Mouse (Mus musculus): ENCODE results near the gene Gm11020. TPM values are rescaled to one million over a fixed set of nuclear protein-coding genes. Genes with fewer than 3 reads are reported as not detected.
"Not testable (repeated sequence)": the region's sequence is repeated elsewhere in the genome, so short reads cannot be mapped to it uniquely, and the experiment has no call there.

Gm11020 gene
- total RNA-seq (2017): not detected in 3 replicates

DNA sequence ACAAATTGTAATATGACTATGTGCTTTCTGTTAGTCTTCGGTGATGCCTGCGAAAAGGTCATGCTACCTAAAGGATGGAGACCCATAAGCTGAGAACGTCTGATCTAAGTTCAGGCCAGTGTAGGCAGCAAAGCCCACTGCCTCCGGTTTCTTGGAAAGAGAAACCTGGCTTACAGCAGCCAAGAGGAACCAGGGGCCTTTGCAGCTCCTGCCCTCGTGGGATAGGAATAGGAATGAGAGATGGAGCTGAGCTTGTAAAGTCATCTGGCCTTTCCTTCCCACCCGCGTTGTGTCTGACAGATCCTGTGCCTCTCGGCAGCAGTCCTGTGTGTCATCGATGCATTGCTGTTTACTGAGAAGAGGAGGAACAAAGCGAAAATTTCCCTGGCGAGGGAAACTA lies at the start of gene Gm11020:
Gene Gm11020 (plus strand): TSS at position 301 of the 400 bp plus-strand sequence.
- ATAC-seq (replicated peaks; ENCODE audit: insufficient number of reproducible peaks, low FRiP score, low TSS enrichment, poor library complexity, severe bottlenecking): not testable (repeated sequence)

DNA sequence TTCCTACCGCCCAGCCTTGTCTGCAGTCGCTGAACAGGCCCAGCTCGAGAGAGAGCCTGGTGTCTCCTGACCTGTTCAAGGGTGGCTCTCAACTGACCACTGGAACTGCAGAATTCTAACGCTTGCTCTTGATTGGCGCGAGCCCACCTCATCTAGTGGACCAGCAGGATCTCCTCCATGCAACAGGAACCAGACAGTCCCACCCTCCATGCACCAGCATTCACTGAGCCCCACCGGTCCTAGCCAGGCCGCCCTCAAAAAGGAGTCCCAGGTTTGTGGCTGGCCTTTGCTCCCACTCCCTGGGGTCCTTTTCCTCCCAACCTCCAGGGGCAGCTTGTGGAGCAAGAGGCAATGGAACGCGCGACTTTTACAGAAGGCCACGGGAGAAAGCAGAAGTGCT lies 28.3 kb upstream of the Gm11020 start, which contains the start of gene Cmtm2a:
Gene Cmtm2a (minus strand): TSS at position 101 of the 400 bp plus-strand sequence.
- not testable (repeated sequence) for ATAC-seq (replicated peaks; ENCODE audit: insufficient number of reproducible peaks, low FRiP score, low TSS enrichment, poor library complexity, severe bottlenecking)

DNA sequence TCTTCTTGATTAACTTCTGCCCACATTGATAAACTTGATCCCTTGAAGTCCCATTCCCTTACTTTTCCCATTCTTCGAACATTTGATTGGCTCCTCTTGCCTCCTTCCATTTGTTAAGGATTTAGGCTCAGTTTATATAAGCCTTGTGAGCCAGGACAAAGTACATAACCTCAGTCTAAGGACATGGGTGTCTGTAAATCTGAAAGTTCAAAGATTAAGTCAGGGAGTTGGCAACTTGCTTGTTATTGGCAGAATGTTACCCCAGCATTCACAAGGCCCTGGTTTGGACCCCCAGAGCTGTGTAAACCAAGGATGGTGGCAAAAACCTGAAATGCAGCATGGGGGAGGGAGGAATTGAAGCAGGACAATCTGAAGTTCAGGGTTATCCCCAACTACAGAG lies 27.0 kb upstream of the Gm11020 start:
- ATAC-seq (replicated peaks; ENCODE audit: insufficient number of reproducible peaks, low FRiP score, low TSS enrichment, poor library complexity, severe bottlenecking): no peak

DNA sequence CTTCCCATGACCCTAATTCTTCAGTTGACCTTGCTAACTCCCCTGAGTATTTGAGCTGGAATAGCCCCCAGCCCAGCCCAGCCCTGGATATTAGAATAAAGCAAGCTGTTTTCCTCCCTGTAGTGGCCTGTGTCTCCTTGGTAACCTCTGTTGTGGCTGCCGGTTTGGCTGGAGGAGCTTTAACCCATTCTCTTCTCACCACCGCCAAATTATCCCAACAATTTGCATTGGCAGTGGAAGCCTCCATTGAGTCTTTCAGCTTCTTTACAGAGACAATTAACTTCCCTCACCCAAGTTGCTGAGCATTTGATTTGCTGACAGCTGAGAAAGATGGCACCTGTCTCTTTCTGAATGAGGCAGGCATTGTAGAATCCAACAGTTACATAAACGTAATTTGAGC lies 19.8 kb upstream of the Gm11020 start:
- ATAC-seq (replicated peaks; ENCODE audit: insufficient number of reproducible peaks, low FRiP score, low TSS enrichment, poor library complexity, severe bottlenecking): not testable (repeated sequence)

DNA sequence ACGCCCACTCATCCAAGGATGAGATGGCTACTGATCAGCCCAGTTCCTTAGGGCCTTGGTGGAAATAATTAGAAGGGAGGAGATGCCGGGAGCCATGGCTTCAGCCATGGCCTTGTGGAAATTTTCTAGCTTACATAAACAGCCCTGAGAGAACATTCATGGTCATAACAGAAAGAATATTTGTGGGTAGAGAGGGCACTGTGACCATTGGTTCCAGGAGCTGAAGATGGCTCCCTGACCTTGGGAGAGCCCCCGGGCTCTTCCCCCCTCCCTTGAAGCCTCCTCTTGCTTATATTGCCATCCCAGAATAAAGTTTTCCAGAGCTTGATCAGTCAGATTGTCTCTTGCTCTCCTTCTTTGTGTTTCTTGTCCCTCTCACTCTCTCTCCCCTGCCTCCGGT lies 18.8 kb upstream of the Gm11020 start:
- ATAC-seq (replicated peaks; ENCODE audit: insufficient number of reproducible peaks, low FRiP score, low TSS enrichment, poor library complexity, severe bottlenecking): not testable (repeated sequence)

DNA sequence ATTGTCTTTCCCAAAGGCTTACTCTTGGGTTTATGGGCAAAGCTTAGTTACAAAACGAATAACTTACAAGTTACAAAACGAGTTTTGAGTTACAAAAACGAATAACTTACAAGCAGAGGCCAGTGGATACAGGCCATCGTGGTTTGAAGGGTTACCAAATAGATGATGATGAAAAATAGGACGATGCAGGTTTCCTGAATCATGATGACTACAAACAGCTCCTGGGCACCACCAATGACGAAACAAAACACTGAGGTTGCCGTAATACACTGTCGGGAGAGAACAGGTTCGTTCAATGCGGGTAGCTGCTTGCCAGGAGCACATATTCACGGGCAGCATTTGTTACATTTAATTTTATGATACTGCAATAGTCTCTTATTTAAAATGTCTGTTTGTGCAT lies 16.4 kb upstream of the Gm11020 start:
- no peak for ATAC-seq (replicated peaks; ENCODE audit: insufficient number of reproducible peaks, low FRiP score, low TSS enrichment, poor library complexity, severe bottlenecking)

DNA sequence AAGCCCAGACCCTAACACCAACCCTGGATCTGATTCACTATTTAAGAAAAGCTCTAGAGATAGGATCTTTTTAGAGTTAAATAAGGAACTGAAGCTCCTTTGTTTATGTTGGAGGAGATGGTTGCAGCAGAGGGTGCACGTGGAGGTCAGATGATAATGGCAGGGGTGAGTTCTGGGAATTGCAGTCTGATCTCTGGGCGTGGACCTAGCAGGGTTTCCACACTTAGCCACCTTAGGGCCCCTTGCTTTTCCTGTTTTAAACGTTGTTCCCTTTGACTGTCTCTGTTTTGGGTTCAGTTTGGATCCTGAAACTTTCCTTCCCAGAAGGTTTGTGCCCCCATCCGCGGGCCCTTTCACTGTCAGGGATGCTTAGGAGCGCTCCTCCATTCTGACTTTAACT lies 13.0 kb upstream of the Gm11020 start:
- ATAC-seq (replicated peaks; ENCODE audit: insufficient number of reproducible peaks, low FRiP score, low TSS enrichment, poor library complexity, severe bottlenecking): not testable (repeated sequence)

DNA sequence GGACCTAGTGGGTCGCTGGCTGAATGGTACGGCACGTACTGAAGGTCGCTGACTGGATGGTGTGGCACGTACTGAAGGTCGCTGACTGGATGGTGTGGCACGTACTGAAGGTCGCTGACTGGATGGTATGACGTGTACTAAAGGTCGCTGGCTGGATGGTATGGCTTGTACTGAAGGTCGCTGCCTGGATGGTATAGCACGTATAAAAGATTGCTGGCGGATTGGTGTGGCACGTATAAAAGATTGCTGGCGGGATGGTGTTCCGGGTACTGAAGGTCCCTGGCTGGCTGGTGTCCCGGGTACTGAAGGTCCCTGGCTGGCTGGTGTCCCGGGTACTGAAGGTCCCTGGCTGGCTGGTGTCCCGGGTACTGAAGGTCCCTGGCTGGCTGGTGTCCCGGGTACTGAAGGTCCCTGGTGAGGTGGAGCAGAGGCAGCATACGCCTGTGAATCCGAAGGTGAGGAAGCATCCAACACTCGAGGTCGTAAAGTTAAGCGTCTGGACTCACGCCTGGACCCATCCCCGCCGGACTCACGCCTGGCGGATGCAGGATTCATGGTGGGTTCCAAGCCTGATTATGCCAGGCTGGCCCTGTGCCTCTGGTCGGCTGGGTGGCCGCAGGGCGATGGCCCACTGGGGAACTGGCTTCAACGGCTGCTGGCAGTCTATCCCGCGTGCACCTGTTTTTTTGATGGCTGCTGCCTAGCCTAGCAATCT lies 11.8 kb upstream of the Gm11020 start, which contains the start of the genes Gm45711 and Cmtm1:
Gene Gm45711 (minus strand): TSS at position 641 of the 715 bp plus-strand sequence.
Gene Cmtm1 (minus strand): TSS at position 705 of the 715 bp plus-strand sequence.
- ATAC-seq (replicated peaks; ENCODE audit: insufficient number of reproducible peaks, low FRiP score, low TSS enrichment, poor library complexity, severe bottlenecking): not testable (repeated sequence)

DNA sequence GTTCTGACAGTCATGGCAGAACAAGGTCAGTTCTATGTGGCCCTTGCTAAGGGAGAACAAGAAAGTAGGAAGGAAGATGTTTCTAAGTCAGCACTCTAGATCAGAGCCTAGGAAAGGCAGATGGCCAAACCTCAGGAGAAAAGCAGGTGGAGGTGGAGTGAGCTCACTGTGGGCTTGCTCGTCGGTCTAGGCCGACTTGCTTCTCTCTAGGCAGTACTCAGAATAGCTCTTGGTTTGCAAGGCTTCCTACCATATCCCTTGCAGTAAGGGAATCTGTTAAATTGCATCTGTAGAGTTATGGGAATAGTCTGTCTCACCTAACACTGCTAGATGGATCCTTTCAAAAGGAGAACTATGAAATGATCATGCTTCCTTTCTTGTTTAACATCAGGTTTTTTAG lies 9.3 kb upstream of the Gm11020 start:
- not testable (repeated sequence) for ATAC-seq (replicated peaks; ENCODE audit: insufficient number of reproducible peaks, low FRiP score, low TSS enrichment, poor library complexity, severe bottlenecking)

DNA sequence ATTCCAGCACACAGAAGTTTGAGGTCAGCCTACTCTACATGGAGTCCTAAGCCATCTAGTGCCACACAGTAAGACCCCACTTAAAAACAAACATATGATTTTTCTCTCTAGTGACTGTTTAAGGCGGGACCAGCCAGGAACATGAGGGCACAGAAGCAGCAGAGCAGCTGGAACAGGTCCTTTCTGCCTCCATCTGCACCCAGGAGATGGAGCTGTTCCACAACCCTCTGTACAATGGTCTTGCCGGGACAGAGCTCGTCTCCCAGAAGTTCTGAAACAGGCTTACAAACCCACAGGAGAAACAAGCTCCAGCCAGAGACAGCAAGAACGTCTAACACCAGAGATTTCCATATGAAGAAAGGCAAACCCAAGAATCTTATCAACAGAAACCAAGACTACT lies 8.1 kb upstream of the Gm11020 start:
- no peak for ATAC-seq (replicated peaks; ENCODE audit: insufficient number of reproducible peaks, low FRiP score, low TSS enrichment, poor library complexity, severe bottlenecking)

DNA sequence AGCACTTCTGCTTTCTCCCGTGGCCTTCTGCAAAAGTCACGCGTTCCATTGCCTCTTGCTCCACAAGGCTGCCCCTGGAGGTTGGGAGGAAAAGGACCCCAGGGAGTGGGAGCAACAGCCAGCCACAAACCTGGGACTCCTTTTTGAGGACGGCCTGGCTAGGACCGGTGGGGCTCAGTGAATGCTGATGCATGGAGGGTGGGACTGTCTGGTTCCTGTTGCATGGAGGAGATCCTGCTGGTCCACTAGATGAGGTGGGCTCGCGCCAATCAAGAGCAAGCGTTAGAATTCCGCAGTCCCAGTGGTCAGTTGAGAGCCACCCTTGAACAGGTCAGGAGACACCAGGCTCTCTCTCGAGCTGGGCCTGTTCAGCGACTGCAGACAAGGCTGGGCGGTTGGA lies 563 bp downstream of the Gm11020 start, which contains the start of gene Cmtm2b:
Gene Cmtm2b (plus strand): TSS at position 301 of the 400 bp plus-strand sequence.
- ATAC-seq (replicated peaks; ENCODE audit: insufficient number of reproducible peaks, low FRiP score, low TSS enrichment, poor library complexity, severe bottlenecking): not testable (repeated sequence)

DNA sequence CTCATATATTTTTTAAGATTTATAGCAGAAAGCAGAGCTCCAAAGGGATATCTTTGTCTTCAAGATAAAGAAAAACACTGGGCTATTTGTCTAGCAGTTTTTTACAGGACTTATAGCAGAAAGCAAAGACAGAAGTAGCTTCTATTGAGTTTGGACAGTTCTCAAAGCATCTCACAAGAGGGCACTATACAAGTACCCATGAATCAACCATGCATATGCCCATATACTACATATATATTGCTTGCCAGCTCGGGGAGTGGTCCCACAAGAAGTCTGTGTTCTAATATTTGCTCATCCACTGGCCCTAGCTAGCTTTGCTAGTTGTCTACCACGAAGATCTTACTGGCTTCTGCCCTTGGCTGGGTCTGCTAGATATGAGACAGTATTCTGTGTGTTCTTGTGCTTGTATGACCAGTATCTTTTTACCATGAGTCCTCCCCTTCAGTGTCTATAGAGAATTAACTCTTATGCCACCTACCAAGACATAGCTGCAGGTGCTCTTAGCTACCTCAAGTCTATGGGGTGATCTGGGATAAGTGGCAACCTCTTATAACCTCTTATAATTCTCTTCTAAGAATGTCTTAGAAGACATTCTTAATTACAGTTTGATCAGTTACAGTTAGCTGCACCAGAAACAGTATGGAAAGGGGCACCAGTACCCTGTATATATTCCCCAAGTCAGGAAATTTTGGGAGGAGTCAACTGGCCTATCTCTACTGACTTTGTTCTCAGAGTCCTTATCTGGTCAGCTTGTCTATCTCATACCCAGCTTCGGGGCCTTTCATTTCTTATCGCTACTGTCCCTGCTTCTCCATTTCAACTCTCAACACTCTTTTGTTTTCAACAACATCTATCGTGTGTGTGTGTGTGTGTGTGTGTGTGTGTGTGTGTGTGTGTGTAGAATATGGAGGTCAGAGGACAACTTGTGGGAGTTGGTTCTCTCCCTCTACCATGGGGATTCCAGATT lies 11.6 kb downstream of the Gm11020 start:
- no peak for ATAC-seq (replicated peaks; ENCODE audit: insufficient number of reproducible peaks, low FRiP score, low TSS enrichment, poor library complexity, severe bottlenecking)

DNA sequence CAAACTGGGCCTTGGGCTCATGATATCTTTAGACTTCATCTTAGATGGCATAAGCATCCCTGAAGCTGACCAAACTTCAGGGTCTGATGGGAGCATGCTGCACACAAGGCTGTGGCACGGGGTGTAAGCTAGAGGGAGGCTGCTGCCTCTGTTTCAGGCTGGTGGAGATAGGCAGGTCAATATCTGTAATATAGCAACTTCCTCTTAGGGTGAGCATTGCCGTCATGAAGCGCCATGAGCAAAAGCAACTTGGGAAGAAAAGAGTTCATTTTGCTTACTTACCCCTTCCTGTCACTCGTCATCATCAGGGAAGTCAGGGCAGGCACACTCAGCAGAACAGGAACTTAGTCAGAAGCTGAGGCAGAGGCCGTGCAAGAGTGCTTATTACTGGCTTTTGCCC lies 12.4 kb downstream of the Gm11020 start:
- ATAC-seq (replicated peaks; ENCODE audit: insufficient number of reproducible peaks, low FRiP score, low TSS enrichment, poor library complexity, severe bottlenecking): peak; percentile 69

DNA sequence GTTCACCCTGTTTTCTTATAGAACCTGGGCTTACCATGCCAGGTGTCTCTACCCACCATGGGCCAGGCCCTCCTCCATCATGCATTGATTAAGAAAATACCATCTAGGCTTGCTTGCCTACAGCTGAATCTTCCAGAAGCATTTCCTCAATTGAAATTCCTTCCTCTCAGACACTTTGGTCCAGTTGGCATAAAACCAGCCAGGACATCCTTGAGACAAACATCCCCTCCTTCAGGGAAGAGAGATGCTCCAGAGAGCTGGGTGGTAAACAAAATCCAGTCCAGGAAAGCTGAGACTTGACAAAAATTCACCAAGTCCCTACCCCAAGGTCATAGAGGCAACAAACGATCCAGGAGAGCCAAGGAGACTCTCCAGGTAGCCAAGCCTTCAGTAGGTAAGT lies 12.8 kb downstream of the Gm11020 start:
- ATAC-seq (replicated peaks; ENCODE audit: insufficient number of reproducible peaks, low FRiP score, low TSS enrichment, poor library complexity, severe bottlenecking): no peak

DNA sequence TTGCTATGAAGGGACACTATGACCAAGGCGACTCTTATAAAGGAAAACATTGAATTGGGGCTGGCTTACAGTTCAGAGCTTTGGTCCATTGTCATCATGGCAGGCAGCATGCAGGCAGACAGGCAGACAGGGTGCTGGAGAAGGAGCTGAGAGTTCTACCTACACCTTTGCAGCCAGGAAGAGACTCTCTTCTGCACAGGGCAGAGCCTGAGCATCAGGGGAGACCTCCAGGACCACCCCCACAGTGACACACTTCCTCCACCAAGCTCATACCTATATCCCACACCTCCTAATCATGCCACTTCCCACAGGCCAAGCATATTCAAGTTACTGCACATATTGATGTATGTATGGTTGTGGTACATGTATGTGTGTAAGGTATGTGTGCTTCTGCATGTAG lies 15.4 kb downstream of the Gm11020 start:
- no peak for ATAC-seq (replicated peaks; ENCODE audit: insufficient number of reproducible peaks, low FRiP score, low TSS enrichment, poor library complexity, severe bottlenecking)

DNA sequence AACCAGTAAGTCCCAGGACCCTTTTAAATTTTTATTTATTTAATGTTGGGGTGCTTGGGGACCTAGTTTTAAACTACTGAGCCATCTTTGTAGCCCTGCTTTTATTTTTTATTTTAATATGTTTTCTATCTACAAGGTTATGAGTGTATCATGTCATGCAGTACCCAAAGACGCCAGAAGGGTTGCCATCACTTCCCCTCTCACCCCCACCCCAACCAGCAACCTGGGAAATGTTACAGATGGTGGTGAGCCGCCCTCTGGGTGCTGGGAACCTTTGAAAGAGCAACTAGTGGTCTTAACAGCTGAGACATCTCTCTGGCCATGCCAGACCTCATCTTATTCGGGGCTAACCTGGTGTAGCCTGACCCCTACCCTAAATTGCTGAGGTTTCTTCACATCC lies 16.5 kb downstream of the Gm11020 start:
- no peak for ATAC-seq (replicated peaks; ENCODE audit: insufficient number of reproducible peaks, low FRiP score, low TSS enrichment, poor library complexity, severe bottlenecking)

DNA sequence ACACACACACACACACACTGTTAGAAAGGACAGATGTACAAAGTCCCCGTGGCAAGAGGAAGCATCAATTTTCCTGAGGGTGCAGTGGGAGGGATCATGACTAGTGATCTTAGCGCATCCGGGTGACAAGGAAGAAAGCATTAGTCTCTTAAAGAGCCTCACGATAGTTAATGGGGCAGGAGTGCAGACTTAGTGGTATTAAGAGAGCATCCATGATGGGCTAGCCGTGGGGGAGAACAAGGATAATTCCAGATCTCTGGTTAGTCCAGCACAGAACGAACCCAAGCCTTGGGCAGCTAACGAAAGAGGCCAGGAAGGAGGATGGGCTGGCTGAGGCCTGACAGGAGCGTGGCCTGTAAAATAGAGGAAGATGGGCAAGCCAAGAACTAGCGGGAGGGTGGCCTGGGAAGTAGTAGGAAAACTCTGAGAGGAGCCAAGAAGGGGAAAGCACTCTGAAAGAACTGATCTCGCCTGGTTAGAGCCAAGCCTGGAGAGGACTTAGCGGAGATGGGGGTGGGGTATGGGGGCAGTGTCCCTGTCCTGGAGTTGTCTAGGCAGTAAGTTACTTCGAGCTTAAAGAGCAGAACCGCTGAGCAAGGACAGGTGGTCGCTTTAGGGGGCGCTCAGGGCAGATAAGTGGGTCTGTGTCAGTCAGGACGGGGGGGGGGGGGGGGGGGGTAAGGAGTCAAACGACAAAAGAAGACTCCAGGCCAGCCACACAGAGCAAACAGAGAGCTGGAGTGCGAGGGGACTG lies 18.0 kb downstream of the Gm11020 start, which contains the start of gene Cmtm3:
Gene Cmtm3 (plus strand): TSS at position 182 of the 754 bp plus-strand sequence.
- ATAC-seq (replicated peaks; ENCODE audit: insufficient number of reproducible peaks, low FRiP score, low TSS enrichment, poor library complexity, severe bottlenecking): no peak

DNA sequence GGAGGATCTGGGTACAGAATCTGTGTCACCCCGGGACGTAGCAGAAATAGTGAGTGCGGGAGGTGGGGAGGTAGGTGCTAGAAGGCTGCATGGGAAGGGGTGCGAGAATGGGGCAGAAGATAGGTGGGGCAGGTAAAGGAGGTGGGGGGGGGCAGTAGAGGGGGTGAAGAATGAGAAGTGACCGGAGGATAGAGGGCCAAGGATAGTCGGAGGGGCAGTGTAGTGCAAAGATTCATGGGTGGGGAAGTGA lies 18.5 kb downstream of the Gm11020 start:
- no peak for ATAC-seq (replicated peaks; ENCODE audit: insufficient number of reproducible peaks, low FRiP score, low TSS enrichment, poor library complexity, severe bottlenecking)

All from monocyte, adult 5-6 weeks (primary cell).